Mouse (Mus musculus): ENCODE data around the gene Psmd2.

Gene Psmd2

GRCm38 (mm10) chr16:20701729-20702521, 50.5 kb downstream of the Psmd2 start:
- in situ Hi-C loops (cut with MboI, MseI), result no loop called here

DNA sequence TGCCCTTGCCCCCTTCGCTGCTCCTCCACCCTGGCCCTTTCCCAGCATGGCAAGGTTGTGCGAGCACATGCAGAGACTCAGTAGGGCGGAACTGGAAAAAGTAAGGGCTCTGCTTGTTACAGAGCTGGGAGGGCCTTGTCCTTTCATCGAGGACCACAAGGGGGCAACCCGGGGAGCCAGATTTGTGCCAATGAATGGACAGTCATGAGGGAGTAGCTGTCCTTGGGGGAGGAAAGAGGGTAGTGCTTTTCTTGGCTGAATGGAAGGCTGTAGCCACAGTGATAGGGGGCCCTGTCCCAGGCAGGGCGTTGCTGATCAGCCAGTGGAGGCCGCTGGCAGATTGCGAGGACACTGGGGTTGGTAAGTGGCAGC, 51.1 kb downstream of the Psmd2 start:
- in situ Hi-C loops (cut with MboI, MseI), result no loop called here

GRCm38 (mm10) chr16:20703071-20703470, 51.6 kb downstream of the Psmd2 start:
- in situ Hi-C loops (cut with MboI, MseI), result no loop called here

DNA sequence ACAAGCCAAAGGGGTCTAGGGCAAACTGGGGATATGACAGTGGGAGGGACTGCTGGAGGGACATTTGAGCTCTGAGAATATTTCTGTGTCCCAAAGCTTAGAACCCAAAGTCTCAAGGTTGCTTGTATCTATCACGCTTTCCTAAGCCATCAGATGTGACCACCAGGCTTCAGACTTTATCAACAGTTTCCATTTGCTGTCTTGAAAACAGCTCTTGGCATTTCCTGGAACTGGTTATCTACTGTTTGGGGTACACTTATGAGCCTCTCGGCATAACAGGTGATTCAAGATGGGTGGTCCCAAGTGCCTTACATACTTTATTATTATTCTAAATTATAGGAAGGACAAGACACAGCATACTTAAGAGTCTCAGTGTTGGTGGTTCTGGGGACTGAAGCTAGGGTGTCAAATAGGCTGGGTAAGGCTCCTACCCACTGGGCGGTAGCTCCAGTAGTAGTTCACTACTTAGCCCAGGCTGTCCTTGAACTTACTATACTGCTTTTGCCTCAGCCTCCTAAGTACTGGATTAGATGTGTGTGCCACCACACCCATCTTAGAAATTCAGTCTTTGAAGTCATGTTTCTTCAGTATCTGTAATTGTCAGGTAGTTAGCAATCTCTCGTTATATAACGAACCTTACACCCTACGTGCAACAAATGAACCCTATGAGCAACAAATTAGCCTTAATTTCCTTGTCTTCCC, 52.4 kb downstream of the Psmd2 start:
- in situ Hi-C loops (cut with MboI, MseI), result no loop called here

DNA sequence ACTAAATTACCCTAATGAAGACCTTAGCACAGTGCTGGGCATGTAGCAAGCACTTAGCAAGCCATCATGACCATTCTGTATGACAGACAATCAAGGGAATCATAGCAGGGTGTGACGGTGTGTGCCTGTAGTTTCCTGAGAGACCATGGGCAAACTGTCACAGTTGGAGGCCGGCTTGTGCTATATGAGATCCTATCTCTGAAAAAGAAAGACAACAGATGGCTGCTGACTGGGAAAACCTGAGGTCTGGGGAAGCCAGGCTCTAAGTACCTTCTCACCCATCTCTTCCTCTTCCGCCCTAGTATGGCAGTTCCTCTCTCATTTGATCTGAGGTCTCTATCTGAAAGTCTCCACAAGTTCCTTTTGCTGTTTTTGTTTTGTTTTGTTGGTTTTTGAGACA, 54.3 kb downstream of the Psmd2 start:
- in situ Hi-C loops (cut with MboI, MseI), result no loop called here

- in situ Hi-C loops (cut with MboI, MseI), result no loop called here
These were observed 55.1 kb downstream of the Psmd2 start for GRCm38 (mm10) chr16:20706407-20707055.

DNA sequence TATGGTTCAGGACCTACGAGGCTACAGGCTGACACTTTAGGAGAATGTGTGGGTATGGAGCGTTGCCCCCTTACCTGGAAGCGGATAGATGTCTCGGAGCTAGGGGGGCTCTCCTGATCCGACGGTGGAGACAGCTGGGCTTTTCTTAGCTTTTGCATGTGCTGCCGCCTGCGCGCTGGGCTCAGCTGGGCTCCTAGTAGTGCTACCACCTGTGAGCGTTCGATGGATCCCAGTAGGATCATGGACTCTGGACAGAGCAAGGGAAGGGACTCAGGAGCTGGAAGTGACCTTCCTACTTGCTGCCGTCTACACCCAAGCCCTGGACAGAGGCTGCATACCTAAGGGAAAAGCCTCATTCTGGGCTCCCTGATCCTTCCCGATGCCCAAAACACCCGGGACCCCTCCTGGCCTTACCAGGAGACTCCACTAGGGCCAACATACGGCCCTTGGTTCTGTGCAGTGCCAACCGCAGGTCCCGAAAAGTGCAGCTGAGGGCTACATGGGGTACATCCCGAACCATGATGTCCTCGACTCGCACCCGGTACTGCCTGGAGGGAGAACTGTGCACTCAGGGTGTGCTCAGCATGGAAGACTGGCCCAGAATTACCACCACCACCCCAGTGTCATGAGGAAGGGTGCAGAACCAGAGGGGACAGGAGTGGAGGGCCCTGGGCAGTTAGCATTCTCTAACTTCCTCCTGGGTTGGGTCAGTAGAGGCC, 56.9 kb downstream of the Psmd2 start:
- in situ Hi-C loops (cut with MboI, MseI), result no loop called here

DNA sequence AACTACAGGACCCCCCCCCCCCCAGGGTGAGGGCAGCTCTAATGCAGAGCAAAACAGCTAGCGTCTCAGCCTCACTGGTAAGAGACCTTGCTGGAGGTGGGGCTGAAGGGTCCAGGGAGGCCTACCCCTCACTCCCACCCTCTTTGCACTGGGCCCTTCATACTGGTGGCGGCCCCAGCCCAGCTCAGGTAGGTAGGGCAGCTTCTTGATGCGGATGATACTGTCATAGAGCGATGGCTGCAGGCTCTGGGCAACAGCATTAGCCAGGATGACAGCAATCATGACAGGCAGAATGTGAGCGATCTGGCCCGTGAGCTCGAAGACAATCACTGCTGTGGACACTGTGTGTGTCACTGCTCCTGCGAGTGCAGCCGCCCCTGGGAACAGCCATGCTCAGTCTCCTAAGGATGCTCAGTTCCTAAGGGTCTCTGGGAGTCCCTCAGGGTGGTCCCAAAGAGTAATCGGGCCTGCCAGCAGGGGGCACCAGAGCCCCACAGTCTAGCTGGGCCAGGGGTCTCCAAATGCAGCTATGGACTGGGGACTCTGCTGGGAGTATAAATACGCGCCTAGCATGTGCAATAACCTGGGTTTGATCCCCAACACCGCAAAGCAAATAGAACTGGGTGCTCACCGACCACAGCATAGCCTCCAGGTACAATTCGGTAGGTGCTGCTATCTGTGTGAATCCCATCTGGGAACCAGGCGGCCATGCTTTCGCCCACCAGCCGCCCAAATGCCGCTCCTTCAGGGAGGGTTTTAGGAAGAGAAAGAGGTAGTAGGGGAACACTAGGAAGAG, 57.7 kb downstream of the Psmd2 start:
- in situ Hi-C loops (cut with MboI, MseI), result no loop called here

DNA sequence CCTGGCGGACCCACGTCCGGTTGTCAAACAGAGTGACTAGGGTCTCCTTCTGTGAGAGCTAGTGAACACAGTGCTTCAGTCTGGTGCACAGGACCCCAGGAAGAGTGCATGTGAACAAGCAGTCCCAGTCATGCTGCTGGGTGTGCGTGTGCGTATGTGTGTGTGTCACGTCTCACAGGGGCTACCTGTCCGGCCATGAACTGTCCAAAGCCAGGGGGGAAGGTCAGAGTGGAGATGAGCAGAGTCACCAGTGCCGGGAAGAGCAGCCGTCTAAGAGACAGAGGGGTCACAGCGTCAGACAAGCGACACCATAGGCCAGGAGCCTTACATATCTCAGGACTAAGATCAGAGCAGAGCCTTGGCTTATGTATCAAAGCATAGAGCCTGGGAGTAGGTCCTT, 58.9 kb downstream of the Psmd2 start:
- in situ Hi-C loops (cut with MboI, MseI), result loop anchor here (5.0 kb wide), 1 partner anchor 88 kb away; the partner anchor contains the start of gene Camk2n2

- in situ Hi-C loops (cut with MboI, MseI), result loop anchor here (5.0 kb wide), 1 partner anchor 89 kb away; the partner anchor contains the start of gene Camk2n2
These were observed 59.4 kb downstream of the Psmd2 start for GRCm38 (mm10) chr16:20710810-20711209.

DNA sequence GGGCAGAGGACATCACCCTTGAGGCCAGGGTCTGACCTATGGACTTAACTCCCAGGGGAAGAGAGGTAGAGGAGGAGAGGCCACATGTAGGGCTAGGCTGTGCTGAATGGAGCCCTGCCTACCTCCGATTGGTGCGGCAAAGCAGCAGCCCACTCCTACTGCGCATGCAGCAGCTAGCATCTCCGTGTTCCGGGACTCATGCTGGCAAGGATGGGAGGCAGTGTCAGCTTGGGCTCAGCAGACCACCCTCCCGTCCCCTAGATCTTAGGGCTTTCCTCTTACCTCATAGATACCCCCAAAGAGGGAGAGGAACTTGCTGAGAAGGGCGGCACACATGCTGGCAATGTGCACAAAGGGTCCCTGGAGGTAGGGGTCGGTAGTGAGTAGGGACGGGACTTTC, 60.7 kb downstream of the Psmd2 start:
- in situ Hi-C loops (cut with MboI, MseI), result loop anchor here (5.0 kb wide), 1 partner anchor 90 kb away; the partner anchor contains the start of gene Camk2n2

GRCm38 (mm10) chr16:20712889-20713288, 61.4 kb downstream of the Psmd2 start:
- in situ Hi-C loops (cut with MboI, MseI), result loop anchor here (5.0 kb wide), 1 partner anchor 91 kb away; the partner anchor contains the start of gene Camk2n2
